Mouse (Mus musculus): ENCODE results near the gene Olfr1044. TPM values are rescaled to one million over a fixed set of nuclear protein-coding genes. Genes with fewer than 3 reads are reported as not detected.

The Olfr1044 gene
- total and polyA plus RNA-seq, 2 experiments from 2014 or later: not detected

GRCm38 (mm10) chr2:86167422-86167821 lies 10.2 kb downstream of the Olfr1044 start, which contains the start of gene Olfr1043:
Olfr1043 (minus strand) TSS chr2:86167522.
- Histone ChIP-seq H3K36me3 (ENCODE audit: insufficient read depth, low read length) (no peaks in the 10 kb centered on the region), H3K9me3 (ENCODE audit: low read length) (no peaks in the 10 kb centered on the region), H3K27ac (no peak within 1 kb of the TSS), H3K4me3 (ENCODE audit: low read length) (no peak within 1 kb of the TSS), H3K4me1 (ENCODE audit: insufficient read depth, low read length) (no peaks in the 10 kb centered on the region), H3K4me2 (ENCODE audit: low read depth, low read length) (no peak within 1 kb of the TSS), H3K9ac (replicated peaks; ENCODE audit: low read length) (no peak within 1 kb of the TSS), H3K27me3 (ENCODE audit: insufficient read depth, low read length) (no peaks in the 10 kb centered on the region)
- ATAC-seq (no peak), DNase-seq (ENCODE audit: low spot score) (no peak)
- no peak for TF ChIP-seq CTCF (IDR thresholded peaks at IDR 0.05; ENCODE audit: low read depth)
- WGBS: 87% methylated on average over 2 of the region's 2 CpGs

- no peak for TF ChIP-seq CTCF (IDR thresholded peaks at IDR 0.05; ENCODE audit: low read depth)
- 84% methylated on average over 2 of the region's 2 CpGs for WGBS
- Histone ChIP-seq H3K9me3 (ENCODE audit: low read length) (no peaks in the 10 kb centered on the region), H3K36me3 (ENCODE audit: insufficient read depth, low read length) (no peaks in the 10 kb centered on the region), H3K27ac (no peak within 1 kb of the TSS), H3K4me3 (ENCODE audit: low read length) (no peak within 1 kb of the TSS), H3K4me2 (ENCODE audit: low read depth, low read length) (no peak within 1 kb of the TSS), H3K9ac (replicated peaks; ENCODE audit: low read length) (no peak within 1 kb of the TSS), H3K4me1 (ENCODE audit: insufficient read depth, low read length) (no peaks in the 10 kb centered on the region), H3K27me3 (ENCODE audit: insufficient read depth, low read length) (no peaks in the 10 kb centered on the region)
- DNase-seq (ENCODE audit: low spot score) (no peak), ATAC-seq (no peak)
Observed at GRCm38 (mm10) chr2:86161738-86162137, 15.9 kb downstream of the Olfr1044 start, which contains the start of gene Olfr1042. Olfr1042 (minus strand) TSS chr2:86161838.

GRCm38 (mm10) chr2:86146632-86147031 lies 31.0 kb downstream of the Olfr1044 start, which contains the start of gene Olfr1040:
Olfr1040 (minus strand) TSS chr2:86146732.
- Histone ChIP-seq H3K9ac (replicated peaks; ENCODE audit: low read length) (no peak within 1 kb of the TSS), H3K4me2 (ENCODE audit: low read depth, low read length) (no peak within 1 kb of the TSS), H3K4me3 (ENCODE audit: low read length) (no peak within 1 kb of the TSS), H3K9me3 (ENCODE audit: low read length) (no peaks in the 10 kb centered on the region), H3K36me3 (ENCODE audit: insufficient read depth, low read length) (no peaks in the 10 kb centered on the region), H3K27me3 (ENCODE audit: insufficient read depth, low read length) (no peaks in the 10 kb centered on the region), H3K4me1 (ENCODE audit: insufficient read depth, low read length) (no peaks in the 10 kb centered on the region), H3K27ac (no peak within 1 kb of the TSS)
- 79% methylated on average over 1 of the region's 1 CpGs for WGBS
- no peak for TF ChIP-seq CTCF (IDR thresholded peaks at IDR 0.05; ENCODE audit: low read depth)
- no peak for ATAC-seq
- DNase-seq (ENCODE audit: low spot score): no peak

GRCm38 (mm10) chr2:86135828-86136227 lies 41.8 kb downstream of the Olfr1044 start, which contains the start of gene Olfr1039:
Olfr1039 (minus strand) TSS chr2:86135928.
- Histone ChIP-seq H3K9ac (replicated peaks; ENCODE audit: low read length) (no peak within 1 kb of the TSS), H3K27me3 (ENCODE audit: insufficient read depth, low read length) (no peaks in the 10 kb centered on the region), H3K4me1 (ENCODE audit: insufficient read depth, low read length) (no peaks in the 10 kb centered on the region), H3K9me3 (ENCODE audit: low read length) (0 out of 2 replicates have a peak, but pooled peaks cover 2% of the 10 kb centered on the region), H3K27ac (no peak within 1 kb of the TSS), H3K4me3 (ENCODE audit: low read length) (no peak within 1 kb of the TSS), H3K36me3 (ENCODE audit: insufficient read depth, low read length) (no peaks in the 10 kb centered on the region), H3K4me2 (ENCODE audit: low read depth, low read length) (no peak within 1 kb of the TSS)
- 98% methylated on average over 1 of the region's 1 CpGs for WGBS
- TF ChIP-seq CTCF (IDR thresholded peaks at IDR 0.05; ENCODE audit: low read depth): no peak
- DNase-seq (ENCODE audit: low spot score) (no peak), ATAC-seq (no peak)

Other genes starting within 250 kb of the Olfr1044 start
- gene Olfr1028, start 227.4 kb downstream of the Olfr1044 start, total RNA-seq (2014; rRNA removed): not detected in 2 replicates
- not detected in 2 replicates for gene Olfr1028, start 227.4 kb downstream of the Olfr1044 start, polyA plus RNA-seq (2015; fragmentation: Nextera tagmentation; extraction: Ambion mirVana)
- not detected in 2 replicates for gene Olfr1029, start 203.9 kb downstream of the Olfr1044 start, total RNA-seq (2014; rRNA removed)
- not detected in 2 replicates for gene Olfr1029, start 203.9 kb downstream of the Olfr1044 start, polyA plus RNA-seq (2015; fragmentation: Nextera tagmentation; extraction: Ambion mirVana)
- gene Olfr1030, start 198.5 kb downstream of the Olfr1044 start, total RNA-seq (2014; rRNA removed): not detected in 2 replicates
- not detected in 2 replicates for gene Olfr1030, start 198.5 kb downstream of the Olfr1044 start, polyA plus RNA-seq (2015; fragmentation: Nextera tagmentation; extraction: Ambion mirVana)
- not detected in 2 replicates for gene Olfr1031, start 187.5 kb downstream of the Olfr1044 start, total RNA-seq (2014; rRNA removed)
- gene Olfr1031, start 187.5 kb downstream of the Olfr1044 start, polyA plus RNA-seq (2015; fragmentation: Nextera tagmentation; extraction: Ambion mirVana): not detected in 2 replicates
- not detected in 2 replicates for gene Olfr1032, start 172.3 kb downstream of the Olfr1044 start, total RNA-seq (2014; rRNA removed)
- not detected in 2 replicates for gene Olfr1032, start 172.3 kb downstream of the Olfr1044 start, polyA plus RNA-seq (2015; fragmentation: Nextera tagmentation; extraction: Ambion mirVana)
- gene Olfr1033, start 157.2 kb downstream of the Olfr1044 start, total RNA-seq (2014; rRNA removed): 0.21 and 1.1 TPM in 2 replicates
- gene Olfr1033, start 157.2 kb downstream of the Olfr1044 start, polyA plus RNA-seq (2015; fragmentation: Nextera tagmentation; extraction: Ambion mirVana): 0.29 and 1.6 TPM in 2 replicates
- gene Olfr1034, start 132.0 kb downstream of the Olfr1044 start, total RNA-seq (2014; rRNA removed): 0.05 TPM in 1 of 2 replicates, not detected in the other
- 0.04 TPM in 1 of 2 replicates, not detected in the other for gene Olfr1034, start 132.0 kb downstream of the Olfr1044 start, polyA plus RNA-seq (2015; fragmentation: Nextera tagmentation; extraction: Ambion mirVana)
- gene Olfr1036, start 103.8 kb downstream of the Olfr1044 start, total RNA-seq (2014; rRNA removed): not detected in 2 replicates
- gene Olfr1036, start 103.8 kb downstream of the Olfr1044 start, polyA plus RNA-seq (2015; fragmentation: Nextera tagmentation; extraction: Ambion mirVana): not detected in 2 replicates
- gene Olfr1037, start 90.4 kb downstream of the Olfr1044 start, total RNA-seq (2014; rRNA removed): not detected in 2 replicates
- not detected in 2 replicates for gene Olfr1037, start 90.4 kb downstream of the Olfr1044 start, polyA plus RNA-seq (2015; fragmentation: Nextera tagmentation; extraction: Ambion mirVana)
- not detected in 2 replicates for gene Olfr1039, start 41.9 kb downstream of the Olfr1044 start, total RNA-seq (2014; rRNA removed)
- not detected in 2 replicates for gene Olfr1039, start 41.9 kb downstream of the Olfr1044 start, polyA plus RNA-seq (2015; fragmentation: Nextera tagmentation; extraction: Ambion mirVana)
- not detected in 2 replicates for gene Olfr1040, start 31.1 kb downstream of the Olfr1044 start, total RNA-seq (2014; rRNA removed)
- gene Olfr1040, start 31.1 kb downstream of the Olfr1044 start, polyA plus RNA-seq (2015; fragmentation: Nextera tagmentation; extraction: Ambion mirVana): not detected in 2 replicates
- gene Olfr1042, start 16.0 kb downstream of the Olfr1044 start, total RNA-seq (2014; rRNA removed): not detected in 2 replicates
- not detected in 2 replicates for gene Olfr1042, start 16.0 kb downstream of the Olfr1044 start, polyA plus RNA-seq (2015; fragmentation: Nextera tagmentation; extraction: Ambion mirVana)
- gene Olfr1043, start 10.3 kb downstream of the Olfr1044 start, total RNA-seq (2014; rRNA removed): not detected in 2 replicates
- not detected in 2 replicates for gene Olfr1043, start 10.3 kb downstream of the Olfr1044 start, polyA plus RNA-seq (2015; fragmentation: Nextera tagmentation; extraction: Ambion mirVana)
- gene Olfr52, start 7.9 kb upstream of the Olfr1044 start, total RNA-seq (2014; rRNA removed): not detected in 2 replicates
- not detected in 2 replicates for gene Olfr52, start 7.9 kb upstream of the Olfr1044 start, polyA plus RNA-seq (2015; fragmentation: Nextera tagmentation; extraction: Ambion mirVana)
- gene Olfr1045, start 25.2 kb upstream of the Olfr1044 start, total RNA-seq (2014; rRNA removed): not detected in 2 replicates
- not detected in 2 replicates for gene Olfr1045, start 25.2 kb upstream of the Olfr1044 start, polyA plus RNA-seq (2015; fragmentation: Nextera tagmentation; extraction: Ambion mirVana)
- gene Olfr1046, start 41.5 kb upstream of the Olfr1044 start, total RNA-seq (2014; rRNA removed): not detected in 2 replicates
- not detected in 2 replicates for gene Olfr1046, start 41.5 kb upstream of the Olfr1044 start, polyA plus RNA-seq (2015; fragmentation: Nextera tagmentation; extraction: Ambion mirVana)
- gene Olfr1047, start 53.6 kb upstream of the Olfr1044 start, total RNA-seq (2014; rRNA removed): not detected in 2 replicates
- not detected in 2 replicates for gene Olfr1047, start 53.6 kb upstream of the Olfr1044 start, polyA plus RNA-seq (2015; fragmentation: Nextera tagmentation; extraction: Ambion mirVana)
- gene Olfr1048, start 62.5 kb upstream of the Olfr1044 start, total RNA-seq (2014; rRNA removed): not detected in 2 replicates
- gene Olfr1048, start 62.5 kb upstream of the Olfr1044 start, polyA plus RNA-seq (2015; fragmentation: Nextera tagmentation; extraction: Ambion mirVana): not detected in 2 replicates
- not detected in 2 replicates for gene Olfr1049, start 80.5 kb upstream of the Olfr1044 start, total RNA-seq (2014; rRNA removed)
- not detected in 2 replicates for gene Olfr1049, start 80.5 kb upstream of the Olfr1044 start, polyA plus RNA-seq (2015; fragmentation: Nextera tagmentation; extraction: Ambion mirVana)
- gene Olfr1051, start 101.3 kb upstream of the Olfr1044 start, total RNA-seq (2014; rRNA removed): not detected in 2 replicates
- not detected in 2 replicates for gene Olfr1051, start 101.3 kb upstream of the Olfr1044 start, polyA plus RNA-seq (2015; fragmentation: Nextera tagmentation; extraction: Ambion mirVana)
- gene Olfr1052, start 114.6 kb upstream of the Olfr1044 start, total RNA-seq (2014; rRNA removed): 0.37 TPM in 1 of 2 replicates, not detected in the other
- gene Olfr1052, start 114.6 kb upstream of the Olfr1044 start, polyA plus RNA-seq (2015; fragmentation: Nextera tagmentation; extraction: Ambion mirVana): not detected in 2 replicates
- gene Olfr1053, start 137.5 kb upstream of the Olfr1044 start, total RNA-seq (2014; rRNA removed): not detected in 2 replicates
- gene Olfr1053, start 137.5 kb upstream of the Olfr1044 start, polyA plus RNA-seq (2015; fragmentation: Nextera tagmentation; extraction: Ambion mirVana): not detected in 2 replicates
- gene Olfr1054, start 157.6 kb upstream of the Olfr1044 start, total RNA-seq (2014; rRNA removed): not detected in 2 replicates
- gene Olfr1054, start 157.6 kb upstream of the Olfr1044 start, polyA plus RNA-seq (2015; fragmentation: Nextera tagmentation; extraction: Ambion mirVana): not detected in 2 replicates
- gene Olfr1055, start 172.5 kb upstream of the Olfr1044 start, total RNA-seq (2014; rRNA removed): not detected in 2 replicates
- not detected in 2 replicates for gene Olfr1055, start 172.5 kb upstream of the Olfr1044 start, polyA plus RNA-seq (2015; fragmentation: Nextera tagmentation; extraction: Ambion mirVana)
- not detected in 2 replicates for gene Olfr1056, start 184.6 kb upstream of the Olfr1044 start, total RNA-seq (2014; rRNA removed)
- not detected in 2 replicates for gene Olfr1056, start 184.6 kb upstream of the Olfr1044 start, polyA plus RNA-seq (2015; fragmentation: Nextera tagmentation; extraction: Ambion mirVana)
- not detected in 2 replicates for gene Olfr1057, start 200.6 kb upstream of the Olfr1044 start, total RNA-seq (2014; rRNA removed)
- gene Olfr1057, start 200.6 kb upstream of the Olfr1044 start, polyA plus RNA-seq (2015; fragmentation: Nextera tagmentation; extraction: Ambion mirVana): not detected in 2 replicates
- not detected in 2 replicates for gene Olfr1058, start 210.7 kb upstream of the Olfr1044 start, total RNA-seq (2014; rRNA removed)
- gene Olfr1058, start 210.7 kb upstream of the Olfr1044 start, polyA plus RNA-seq (2015; fragmentation: Nextera tagmentation; extraction: Ambion mirVana): not detected in 2 replicates
- not detected in 2 replicates for gene Olfr1061, start 236.2 kb upstream of the Olfr1044 start, total RNA-seq (2014; rRNA removed)
- not detected in 2 replicates for gene Olfr1061, start 236.2 kb upstream of the Olfr1044 start, polyA plus RNA-seq (2015; fragmentation: Nextera tagmentation; extraction: Ambion mirVana)
- not detected in 2 replicates for gene Olfr1062, start 248.9 kb upstream of the Olfr1044 start, total RNA-seq (2014; rRNA removed)
- gene Olfr1062, start 248.9 kb upstream of the Olfr1044 start, polyA plus RNA-seq (2015; fragmentation: Nextera tagmentation; extraction: Ambion mirVana): not detected in 2 replicates